Mouse (Mus musculus): ENCODE measurements around the gene Bcat2. TPM values are rescaled to one million over a fixed set of nuclear protein-coding genes. Genes with fewer than 3 reads are reported as not detected.
"Not testable (repeated sequence)": the region's sequence is repeated elsewhere in the genome, so short reads cannot be mapped to it uniquely, and the experiment has no call there.

The Bcat2 gene
- polyA plus RNA-seq, 1 experiment from 2014 or later, result 44.0 TPM

DNA sequence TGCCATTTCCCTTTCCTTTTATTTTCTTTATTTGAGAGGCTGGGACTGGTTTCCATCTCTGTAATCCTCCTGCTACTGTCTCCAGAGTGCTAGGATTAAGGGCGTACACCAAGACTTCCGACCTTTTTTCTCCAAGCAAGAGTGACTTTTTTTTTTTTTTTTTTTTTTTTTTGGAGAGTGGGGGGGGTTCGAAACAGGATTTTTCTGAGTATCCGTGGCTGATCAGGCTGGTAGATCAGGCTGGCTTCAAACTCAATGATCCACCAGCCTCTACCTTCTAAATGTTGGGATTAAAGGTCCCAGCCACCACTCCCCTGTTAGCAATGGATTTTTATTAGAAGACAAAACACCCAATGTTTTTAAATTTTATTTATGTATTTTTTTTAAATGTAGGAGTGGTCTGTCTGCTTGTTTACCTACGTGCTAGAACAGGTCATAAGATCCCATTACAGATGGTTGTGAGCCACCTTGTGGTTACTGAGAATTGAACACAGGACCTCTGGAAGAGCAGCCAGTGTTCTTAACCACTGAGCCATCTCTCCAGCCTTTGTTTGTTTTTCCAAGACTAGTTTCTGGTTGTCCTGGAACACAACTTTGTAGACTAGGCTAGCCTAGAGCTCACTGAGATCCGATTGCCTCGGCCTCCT lies 43.4 kb upstream of the Bcat2 start:
- H3K9ac ChIP-seq (ENCODE audit: low read depth, low read length), result peak overlapping the region; percentile 96
- peaks cover 12% of the 10 kb centered on the region for H3K4me1 ChIP-seq (ENCODE audit: control insufficient read depth, low read depth, low read length)
- no peak for ATAC-seq (ENCODE audit: low read depth)
- H3K9me3 ChIP-seq (replicated peaks; ENCODE audit: control insufficient read depth, low read length), result no peaks in the 10 kb centered on the region
- H3K27me3 ChIP-seq (ENCODE audit: control insufficient read depth, insufficient read depth, low read depth, low read length), result no peaks in the 10 kb centered on the region; the same call in 1 of the 2 replicates
- H3K4me2 ChIP-seq (ENCODE audit: low read depth, low read length), result peak overlapping the region; percentile 75
- H3K27ac ChIP-seq (ENCODE audit: low read length), result peak overlapping the region; percentile 100
- peak overlapping the region; percentile 86 for H3K4me3 ChIP-seq (ENCODE audit: low read depth, low read length)
- WGBS (ENCODE audit: insufficient replicate concordance), result 16% methylated on average over 7 of the region's 7 CpGs
- peaks cover 23% of the 10 kb centered on the region for H3K36me3 ChIP-seq (ENCODE audit: control insufficient read depth, insufficient read depth)

- 61% methylated on average over 6 of the region's 6 CpGs for WGBS (ENCODE audit: insufficient replicate concordance)
- not testable (repeated sequence) for ATAC-seq (ENCODE audit: low read depth); H3K27me3 ChIP-seq (ENCODE audit: control insufficient read depth, insufficient read depth, low read depth, low read length); H3K9me3 ChIP-seq (replicated peaks; ENCODE audit: control insufficient read depth, low read length)
- peak overlapping the region; percentile 86 for H3K4me3 ChIP-seq (ENCODE audit: low read depth, low read length)
- H3K4me2 ChIP-seq (ENCODE audit: low read depth, low read length), result peak overlapping the region; percentile 75
- peak overlapping the region; percentile 100 for H3K27ac ChIP-seq (ENCODE audit: low read length)
- peaks cover 12% of the 10 kb centered on the region for H3K4me1 ChIP-seq (ENCODE audit: control insufficient read depth, low read depth, low read length)
- H3K36me3 ChIP-seq (ENCODE audit: control insufficient read depth, insufficient read depth), result peaks cover 21% of the 10 kb centered on the region
- H3K9ac ChIP-seq (ENCODE audit: low read depth, low read length), result peak overlapping the region; percentile 96
These were observed 42.8 kb upstream of the Bcat2 start for GRCm38 (mm10) chr7:45527169-45527568.

- H3K9ac ChIP-seq (ENCODE audit: low read depth, low read length), result no peak overlapping the region
- H3K4me2 ChIP-seq (ENCODE audit: low read depth, low read length), result no peak overlapping the region
These were observed 40.5 kb upstream of the Bcat2 start for GRCm38 (mm10) chr7:45529461-45529860.

DNA sequence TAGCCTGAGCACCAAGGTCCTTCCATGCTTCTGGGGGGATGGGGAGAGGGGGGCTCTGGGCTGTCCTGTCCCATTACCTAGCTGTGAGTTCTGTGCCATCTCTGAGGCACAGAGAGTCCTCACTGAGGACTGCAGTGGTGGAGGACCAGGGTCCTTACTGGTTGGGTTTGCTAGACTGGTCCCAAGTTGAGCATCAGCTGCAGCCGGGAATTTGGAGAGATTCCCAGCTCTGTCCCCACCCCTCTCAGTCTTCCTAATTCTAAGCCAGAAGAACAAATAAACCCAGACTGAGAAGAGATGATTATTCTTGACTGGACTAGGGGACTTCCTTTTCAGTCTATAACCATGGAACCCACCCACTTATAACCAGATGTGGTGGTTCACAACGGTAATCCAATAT lies 39.3 kb upstream of the Bcat2 start:
- Histone ChIP-seq H3K4me2 (ENCODE audit: low read depth, low read length) (no peak overlapping the region), H3K27ac (ENCODE audit: low read length) (no peak overlapping the region), H3K27me3 (ENCODE audit: control insufficient read depth, insufficient read depth, low read depth, low read length) (no peaks in the 10 kb centered on the region; the same call in 1 of the 2 replicates), H3K4me3 (ENCODE audit: low read depth, low read length) (no peak overlapping the region), H3K9me3 (replicated peaks; ENCODE audit: control insufficient read depth, low read length) (no peaks in the 10 kb centered on the region), H3K36me3 (ENCODE audit: control insufficient read depth, insufficient read depth) (no peaks in the 10 kb centered on the region), H3K9ac (ENCODE audit: low read depth, low read length) (no peak overlapping the region), H3K4me1 (ENCODE audit: control insufficient read depth, low read depth, low read length) (peaks cover 10% of the 10 kb centered on the region)
- WGBS (ENCODE audit: insufficient replicate concordance), result 56% methylated on average over 2 of the region's 2 CpGs
- ATAC-seq (ENCODE audit: low read depth), result no peak

More at GRCm38 (mm10) chr7:45529461-45529860, 40.5 kb upstream of the Bcat2 start:
- Histone ChIP-seq H3K4me3 (ENCODE audit: low read depth, low read length) (no peak overlapping the region), H3K9me3 (replicated peaks; ENCODE audit: control insufficient read depth, low read length) (no peaks in the 10 kb centered on the region), H3K36me3 (ENCODE audit: control insufficient read depth, insufficient read depth) (peaks cover 2% of the 10 kb centered on the region), H3K4me1 (ENCODE audit: control insufficient read depth, low read depth, low read length) (peaks cover 10% of the 10 kb centered on the region), H3K27ac (ENCODE audit: low read length) (no peak overlapping the region), H3K27me3 (ENCODE audit: control insufficient read depth, insufficient read depth, low read depth, low read length) (no peaks in the 10 kb centered on the region; the same call in 1 of the 2 replicates)
- WGBS (ENCODE audit: insufficient replicate concordance), result 5% methylated on average over 6 of the region's 6 CpGs
- ATAC-seq (ENCODE audit: low read depth), result no peak

DNA sequence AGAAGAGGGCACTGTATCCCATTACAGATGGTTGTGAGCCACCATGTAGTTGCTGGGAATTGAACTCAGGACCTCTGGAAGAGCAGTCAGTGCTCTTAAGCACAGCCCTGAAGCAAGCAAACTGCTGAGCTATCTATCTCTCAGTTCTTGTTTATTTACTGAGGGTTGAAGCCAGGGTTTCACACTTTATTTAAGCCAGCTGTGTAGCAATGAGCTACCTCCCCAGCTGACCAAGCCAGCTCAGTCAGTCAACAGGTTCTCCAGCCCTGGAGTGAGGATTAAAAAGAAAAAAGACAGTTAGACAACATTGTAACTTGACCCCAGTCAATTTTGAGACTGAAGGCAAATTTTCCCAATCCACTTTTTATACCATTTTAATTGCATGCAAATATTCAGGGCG lies 34.3 kb upstream of the Bcat2 start:
- Histone ChIP-seq H3K4me3 (ENCODE audit: low read depth, low read length) (no peak overlapping the region), H3K9me3 (replicated peaks; ENCODE audit: control insufficient read depth, low read length) (no peaks in the 10 kb centered on the region), H3K36me3 (ENCODE audit: control insufficient read depth, insufficient read depth) (no peaks in the 10 kb centered on the region), H3K4me1 (ENCODE audit: control insufficient read depth, low read depth, low read length) (no peaks in the 10 kb centered on the region; the same call in 1 of the 2 replicates), H3K9ac (ENCODE audit: low read depth, low read length) (no peak overlapping the region), H3K27me3 (ENCODE audit: control insufficient read depth, insufficient read depth, low read depth, low read length) (peaks cover 8% of the 10 kb centered on the region), H3K4me2 (ENCODE audit: low read depth, low read length) (no peak overlapping the region), H3K27ac (ENCODE audit: low read length) (no peak overlapping the region)
- ATAC-seq (ENCODE audit: low read depth), result no peak
- WGBS (ENCODE audit: insufficient replicate concordance), result 79% methylated on average over 1 of the region's 1 CpGs

DNA sequence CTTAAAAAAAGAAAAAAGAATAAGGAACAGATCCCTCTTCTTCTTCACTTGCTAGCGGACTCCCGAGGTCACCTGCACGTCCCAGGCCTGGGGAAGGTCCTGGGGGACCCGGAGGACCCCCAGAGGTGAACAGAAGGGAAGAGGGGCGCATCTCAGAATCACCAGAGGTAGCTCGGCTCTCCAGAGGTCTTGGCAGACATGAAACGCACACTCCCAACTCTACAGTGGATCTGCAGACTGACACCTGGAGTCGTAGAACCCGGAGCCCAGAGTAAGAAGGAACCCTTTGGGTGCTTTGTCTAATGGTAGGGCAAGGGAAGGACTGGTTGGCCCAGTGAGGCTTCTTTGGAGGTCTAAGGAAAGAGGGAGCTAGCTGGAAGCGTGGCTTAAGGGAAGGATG lies 32.4 kb upstream of the Bcat2 start:
- 68% methylated on average over 10 of the region's 10 CpGs for WGBS (ENCODE audit: insufficient replicate concordance)

DNA sequence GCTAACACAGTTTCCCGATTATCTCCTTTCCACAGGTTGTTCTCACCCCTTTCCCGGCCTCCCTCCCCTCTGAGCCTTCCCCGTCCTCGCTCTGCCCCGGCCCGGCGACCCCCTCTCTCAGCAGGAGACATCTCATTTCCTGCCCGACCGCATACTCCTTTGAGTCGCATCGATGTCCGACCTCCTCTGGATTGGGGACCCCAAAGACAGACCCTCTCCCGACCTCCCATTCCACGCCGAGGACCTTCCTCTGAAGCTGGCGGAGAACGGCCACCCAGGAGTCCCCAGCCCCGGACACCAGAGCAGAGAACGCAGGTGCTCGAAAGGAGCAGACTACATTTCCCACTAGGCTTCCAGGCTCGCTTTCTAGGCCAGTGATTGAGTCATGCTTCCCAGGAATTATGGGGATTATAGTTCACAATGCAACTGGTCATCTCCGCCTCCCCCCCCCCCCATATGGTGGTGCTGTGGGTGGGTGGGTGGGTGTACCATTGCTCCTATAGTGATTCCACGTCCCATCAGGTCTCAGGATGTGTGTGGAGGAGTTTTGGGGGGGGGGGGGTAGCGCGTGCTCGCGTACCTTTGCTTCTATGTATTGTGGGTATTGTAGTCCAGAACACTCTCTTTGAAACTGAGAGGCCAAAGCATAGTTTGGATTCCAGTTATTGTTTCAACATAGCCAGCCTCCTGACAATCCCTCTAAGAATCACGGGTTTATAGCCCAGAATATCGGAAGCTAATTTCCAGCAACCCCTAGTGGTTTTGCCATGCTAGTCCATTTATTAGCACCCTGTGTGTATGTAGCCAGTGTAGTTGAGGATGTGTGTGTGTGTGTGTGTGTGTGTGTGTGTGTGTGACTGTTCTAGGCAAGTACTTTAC lies 31.6 kb upstream of the Bcat2 start:
- Histone ChIP-seq H3K27me3 (ENCODE audit: control insufficient read depth, insufficient read depth, low read depth, low read length) (peaks cover 8% of the 10 kb centered on the region), H3K4me3 (ENCODE audit: low read depth, low read length) (peak overlapping the region; percentile 53), H3K36me3 (ENCODE audit: control insufficient read depth, insufficient read depth) (no peaks in the 10 kb centered on the region), H3K4me1 (ENCODE audit: control insufficient read depth, low read depth, low read length) (no peaks in the 10 kb centered on the region; the same call in 1 of the 2 replicates), H3K9me3 (replicated peaks; ENCODE audit: control insufficient read depth, low read length) (no peaks in the 10 kb centered on the region), H3K9ac (ENCODE audit: low read depth, low read length) (peak overlapping the region; percentile 47; the same call in 1 of the 2 replicates), H3K27ac (ENCODE audit: low read length) (no peak overlapping the region), H3K4me2 (ENCODE audit: low read depth, low read length) (peak overlapping the region; percentile 66)
- peak; percentile 62 for ATAC-seq (ENCODE audit: low read depth)
- 8% methylated on average over 29 of the region's 29 CpGs for WGBS (ENCODE audit: insufficient replicate concordance)

More for the DNA sequence above, 32.4 kb upstream of the Bcat2 start:
- no peaks in the 10 kb centered on the region for H3K9me3 ChIP-seq (replicated peaks; ENCODE audit: control insufficient read depth, low read length)
- H3K9ac ChIP-seq (ENCODE audit: low read depth, low read length), result no peak overlapping the region
- no peak overlapping the region for H3K4me3 ChIP-seq (ENCODE audit: low read depth, low read length)
- no peaks in the 10 kb centered on the region for H3K36me3 ChIP-seq (ENCODE audit: control insufficient read depth, insufficient read depth)
- H3K27me3 ChIP-seq (ENCODE audit: control insufficient read depth, insufficient read depth, low read depth, low read length), result peaks cover 8% of the 10 kb centered on the region
- no peak for ATAC-seq (ENCODE audit: low read depth)
- H3K27ac ChIP-seq (ENCODE audit: low read length), result no peak overlapping the region
- H3K4me2 ChIP-seq (ENCODE audit: low read depth, low read length), result peak overlapping the region; percentile 66
- H3K4me1 ChIP-seq (ENCODE audit: control insufficient read depth, low read depth, low read length), result no peaks in the 10 kb centered on the region; the same call in 1 of the 2 replicates

GRCm38 (mm10) chr7:45539095-45539494 lies 30.9 kb upstream of the Bcat2 start:
- Histone ChIP-seq H3K4me3 (ENCODE audit: low read depth, low read length) (no peak overlapping the region), H3K4me2 (ENCODE audit: low read depth, low read length) (no peak overlapping the region), H3K9ac (ENCODE audit: low read depth, low read length) (no peak overlapping the region), H3K27me3 (ENCODE audit: control insufficient read depth, insufficient read depth, low read depth, low read length) (peaks cover 8% of the 10 kb centered on the region), H3K9me3 (replicated peaks; ENCODE audit: control insufficient read depth, low read length) (no peaks in the 10 kb centered on the region), H3K27ac (ENCODE audit: low read length) (no peak overlapping the region), H3K36me3 (ENCODE audit: control insufficient read depth, insufficient read depth) (no peaks in the 10 kb centered on the region), H3K4me1 (ENCODE audit: control insufficient read depth, low read depth, low read length) (no peaks in the 10 kb centered on the region; the same call in 1 of the 2 replicates)
- 67% methylated on average over 3 of the region's 3 CpGs for WGBS (ENCODE audit: insufficient replicate concordance)
- ATAC-seq (ENCODE audit: low read depth), result no peak
